Mouse (Mus musculus) erythroblast, embryonic 14.5 days (primary cell): Measurements from ENCODE around the gene Kdm1b.

Source experiments
- GATA1 ChIP-seq: IDR thresholded peaks from 2 replicates; pipeline ENCODE4 v1.6.1; 2012; ENCODE audit warnings: low read length, inconsistent platforms, mixed read lengths
- TAL1 ChIP-seq: IDR thresholded peaks from 3 replicates; pipeline ENCODE4 v1.6.1; 2012; ENCODE audit warnings: low read length, inconsistent platforms, mixed read lengths

DNA sequence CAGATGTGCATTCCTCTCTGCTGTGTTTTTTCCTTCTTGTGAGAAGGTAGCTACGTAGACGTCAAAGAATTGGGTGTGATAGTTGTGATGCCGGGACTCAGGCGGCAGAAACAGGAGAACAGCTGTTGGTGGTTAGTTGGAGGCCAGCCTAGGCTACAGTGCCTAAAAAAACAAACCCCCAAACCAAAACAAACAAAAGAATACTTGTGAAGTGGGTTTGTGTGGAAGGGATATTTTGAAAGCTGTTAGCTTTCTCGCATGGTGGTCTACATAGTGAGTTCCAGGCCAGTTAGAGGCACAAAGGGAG is 28.2 kb upstream of the Kdm1b start:
- TF ChIP-seq GATA1 (no peak), TAL1 (no peak)
